21 mouse cellular contexts compared by ENCODE assay signal in the genomic region with DNA sequence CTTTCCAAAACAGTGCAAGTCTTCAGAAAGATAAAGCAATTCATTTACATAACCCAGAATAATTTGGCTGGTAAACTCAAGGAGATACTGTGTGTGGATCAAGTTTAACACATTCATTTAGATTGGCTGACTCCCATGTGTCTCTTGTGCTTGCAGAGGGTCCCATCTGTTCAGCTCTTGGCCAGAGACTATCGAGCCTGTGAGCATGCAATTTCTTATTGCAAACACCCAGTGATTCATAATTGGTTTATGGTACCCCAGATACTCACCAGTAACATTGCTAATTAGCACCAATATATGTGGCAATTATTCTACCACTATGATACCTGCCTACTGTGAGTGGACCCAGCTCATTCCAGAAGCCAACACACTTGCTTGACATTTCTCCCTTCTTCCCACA.
DNase-seq lines count a peak whose midpoint lies in the region; ATAC-seq and TF ChIP-seq lines count a peak whose summit lies in the region.
"Had no signal": no experiment of that assay in that cellular context is flagged by ENCODE, and none has a peak within 500 bp of the region (broad histone marks: within the 10 kb centered on the region; RNA-seq: fewer than 3 reads in every experiment).

No protein-coding gene starts in this region.

- no peak for TF ChIP-seq CTCF in liver, postnatal 0 days (IDR thresholded peaks at IDR 0.05; ENCODE audit: low read depth)

- no peaks in the 10 kb centered on the region for H3K4me1 ChIP-seq in hindbrain, embryonic 16.5 days (ENCODE audit: control insufficient read depth, insufficient read depth, low read depth, low read length)
- H3K4me1 ChIP-seq in liver, postnatal 0 days (ENCODE audit: insufficient read depth): no peaks in the 10 kb centered on the region
- H3K4me1 ChIP-seq: heart, embryonic 13.5 days had no signal

- WGBS in hindbrain, embryonic 16.5 days: 39% methylated on average over 1 of the region's 1 CpGs
- 65% methylated on average over 1 of the region's 1 CpGs for WGBS in liver, postnatal 0 days (ENCODE audit: insufficient replicate concordance)

- H3K36me3 ChIP-seq in hindbrain, embryonic 16.5 days (ENCODE audit: control insufficient read depth, insufficient read depth, low read length): no peaks in the 10 kb centered on the region
- no peaks in the 10 kb centered on the region for H3K36me3 ChIP-seq in liver, postnatal 0 days (replicated peaks; ENCODE audit: insufficient read depth, low read length)
- H3K36me3 ChIP-seq: embryonic facial prominence, embryonic 12.5 days; heart, embryonic 13.5 days; limb, embryonic 10.5 days had no signal

- H3K4me2 ChIP-seq in hindbrain, embryonic 16.5 days (ENCODE audit: low read length): no peak overlapping the region
- H3K4me2 ChIP-seq in liver, postnatal 0 days (ENCODE audit: low read depth, low read length): no peak overlapping the region
- H3K4me2 ChIP-seq: embryonic facial prominence, embryonic 12.5 days; heart, embryonic 13.5 days; liver, embryonic 11.5 days; lung, embryonic 14.5 days; midbrain, embryonic 11.5 days had no signal

- ATAC-seq in hindbrain, embryonic 16.5 days: peak; percentile 74; the same call in 1 of the 2 replicates
- ATAC-seq in liver, postnatal 0 days: no peak
- ATAC-seq: intestine, postnatal 0 days had no signal

- no peak overlapping the region for H3K9ac ChIP-seq in hindbrain, embryonic 16.5 days (ENCODE audit: low read depth, low read length)
- H3K9ac ChIP-seq in liver, postnatal 0 days (replicated peaks): no peak overlapping the region
- H3K9ac ChIP-seq: embryonic facial prominence, embryonic 12.5 days; heart, embryonic 13.5 days; lung, embryonic 14.5 days had no signal

- DNase-seq in cerebellum, postnatal 14 days: peak; percentile 11 to 46
- no peak for DNase-seq in cerebellum, adult 18-20 months
- peak; percentile 9 for DNase-seq in layer of hippocampus, adult 11-12 months (ENCODE audit: low spot score)
- no peak for DNase-seq in layer of hippocampus, postnatal 25 days (ENCODE audit: extremely low spot score in 1 of 2, low spot score in 1 of 2)
- peak; percentile 32 for DNase-seq in brain, adult 2 months (ENCODE audit: low read depth, low spot score)
- no peak for DNase-seq in liver, postnatal 0 days
- DNase-seq in thymus, postnatal 10 days (ENCODE audit: low spot score in 2 of 2): no peak
- DNase-seq: cerebellum, adult 11-12 months; heart, postnatal 36 days; kidney, postnatal 10 days; lung, embryonic 14.5 days; right cerebral cortex, postnatal 14 days; thymus, postnatal 36 days had no signal

- TF ChIP-seq EP300 in liver, postnatal 0 days (IDR thresholded peaks at IDR 0.05; ENCODE audit: low read depth): no peak

- H3K27ac ChIP-seq in hindbrain, embryonic 16.5 days (ENCODE audit: low read depth, low read length): no peak overlapping the region
- no peak overlapping the region for H3K27ac ChIP-seq in liver, postnatal 0 days (ENCODE audit: low read depth)
- H3K27ac ChIP-seq: embryonic facial prominence, embryonic 12.5 days; heart, embryonic 13.5 days; macrophage had no signal

- H3K4me3 ChIP-seq in hindbrain, embryonic 16.5 days (ENCODE audit: low read length): no peak overlapping the region
- H3K4me3 ChIP-seq in liver, postnatal 0 days (ENCODE audit: low read depth, low read length): no peak overlapping the region
- H3K4me3 ChIP-seq: embryonic facial prominence, embryonic 12.5 days; heart, embryonic 13.5 days; limb, embryonic 10.5 days had no signal

- H3K27me3 ChIP-seq in hindbrain, embryonic 16.5 days (replicated peaks; ENCODE audit: control insufficient read depth, insufficient read depth, low read length): no peaks in the 10 kb centered on the region
- H3K27me3 ChIP-seq in liver, postnatal 0 days (ENCODE audit: insufficient read depth, low read length): no peaks in the 10 kb centered on the region
- H3K27me3 ChIP-seq: embryonic facial prominence, embryonic 12.5 days; heart, embryonic 13.5 days had no signal

- no peaks in the 10 kb centered on the region for H3K9me3 ChIP-seq in hindbrain, embryonic 16.5 days (ENCODE audit: control insufficient read depth, low read length)
- H3K9me3 ChIP-seq in liver, postnatal 0 days (ENCODE audit: low read length): no peaks in the 10 kb centered on the region
- H3K9me3 ChIP-seq: embryonic facial prominence, embryonic 12.5 days; heart, embryonic 13.5 days; limb, embryonic 10.5 days had no signal

Comparison
In these comparisons a context has a peak if more than half of its experiments do, and no peak if none do; other contexts are left out.
1. DNase-seq: peak in cerebellum, postnatal 14 days (2 of 2), layer of hippocampus, adult 11-12 months (single experiment) and brain, adult 2 months (single experiment); none in cerebellum, adult 18-20 months (0 of 2), layer of hippocampus, postnatal 25 days (0 of 2), liver, postnatal 0 days (single experiment) and thymus, postnatal 10 days (0 of 2).